Mouse (Mus musculus): ENCODE results near the gene Tnks2.

GRCm38 (mm10) chr19:36922936-36923335 is 88.9 kb downstream of the Tnks2 start:
- TF ChIP-seq CTCF (IDR thresholded peaks at IDR 0.05; ENCODE audit: low read depth): no peak
- no peak for TF ChIP-seq EP300 (IDR thresholded peaks at IDR 0.05; ENCODE audit: low read depth)

Measured in liver, embryonic 14.5 days (tissue).